ENCODE assay signal across 15 mouse cellular contexts in genomic region chr5:107352566-107352965, GRCm38 (mm10).
"Had no signal": no experiment of that assay in that cellular context is flagged by ENCODE, and none has a peak within 500 bp of the region (broad histone marks: within the 10 kb centered on the region; RNA-seq: fewer than 3 reads in every experiment).

No protein-coding gene starts in this region.

- H3K27me3 ChIP-seq: liver, embryonic 15.5 days; midbrain, embryonic 13.5 days; neural tube, embryonic 15.5 days had no signal

- H3K9ac ChIP-seq: liver, embryonic 15.5 days; midbrain, embryonic 13.5 days; neural tube, embryonic 15.5 days had no signal

- DNase-seq: kidney, adult 11 months; kidney, adult 9 months; kidney, postnatal 10 days; kidney, postnatal 4 days; lung, adult 2 months; lung, postnatal 36 days; right cerebral cortex, adult 18-20 months; right cerebral cortex, postnatal 25 days had no signal

- H3K9me3 ChIP-seq: limb, embryonic 10.5 days; liver, embryonic 15.5 days; midbrain, embryonic 13.5 days; neural tube, embryonic 15.5 days had no signal

- H3K4me2 ChIP-seq: liver, embryonic 11.5 days; liver, embryonic 15.5 days; midbrain, embryonic 13.5 days; neural tube, embryonic 15.5 days had no signal

- H3K4me1 ChIP-seq: liver, embryonic 15.5 days; midbrain, embryonic 13.5 days; neural tube, embryonic 15.5 days had no signal

- H3K4me3 ChIP-seq: left cerebral cortex, adult 2 months; limb, embryonic 10.5 days; liver, embryonic 15.5 days; midbrain, embryonic 13.5 days; neural tube, embryonic 15.5 days had no signal

- H3K36me3 ChIP-seq: limb, embryonic 10.5 days; liver, embryonic 15.5 days; midbrain, embryonic 13.5 days; neural tube, embryonic 15.5 days had no signal

- H3K27ac ChIP-seq: left cerebral cortex, adult 2 months; limb, embryonic 10.5 days; liver, embryonic 15.5 days; midbrain, embryonic 13.5 days; neural tube, embryonic 15.5 days had no signal

- ATAC-seq: lung, postnatal 0 days; midbrain, embryonic 13.5 days had no signal
